Mouse (Mus musculus): Measurements from ENCODE around the gene Dlgap3. TPM values are rescaled to one million over a fixed set of nuclear protein-coding genes. Genes with fewer than 3 reads are reported as not detected.

Dlgap3 gene
- total RNA-seq, 2 experiments from 2014 or later: 0.65 to 0.98 TPM

DNA sequence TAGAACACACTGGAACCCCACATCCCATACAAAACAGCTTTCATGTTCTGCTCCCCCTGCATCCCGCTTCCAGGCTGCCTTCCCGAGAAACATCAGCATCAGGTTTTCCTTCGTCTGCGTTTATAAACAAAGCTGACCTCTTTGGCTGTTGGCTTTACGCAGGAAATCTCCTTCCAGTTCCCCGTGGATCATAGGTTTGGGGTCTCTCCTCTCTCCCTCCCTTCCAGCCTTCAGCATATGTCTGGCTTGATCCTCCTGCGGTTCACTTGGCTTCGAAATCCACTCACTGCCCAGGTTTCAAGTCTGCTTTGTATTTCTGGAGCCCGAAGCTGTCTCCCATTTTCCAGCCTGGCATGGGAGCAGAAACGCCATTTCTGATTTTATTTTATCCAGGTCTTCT lies 54.3 kb downstream of the Dlgap3 start:
- no peak for DNase-seq

GRCm38 (mm10) chr4:127223755-127224154 lies 54.8 kb downstream of the Dlgap3 start:
- no peak for DNase-seq

- no peak for DNase-seq
Measured at GRCm38 (mm10) chr4:127224444-127225100, 55.6 kb downstream of the Dlgap3 start.

DNA sequence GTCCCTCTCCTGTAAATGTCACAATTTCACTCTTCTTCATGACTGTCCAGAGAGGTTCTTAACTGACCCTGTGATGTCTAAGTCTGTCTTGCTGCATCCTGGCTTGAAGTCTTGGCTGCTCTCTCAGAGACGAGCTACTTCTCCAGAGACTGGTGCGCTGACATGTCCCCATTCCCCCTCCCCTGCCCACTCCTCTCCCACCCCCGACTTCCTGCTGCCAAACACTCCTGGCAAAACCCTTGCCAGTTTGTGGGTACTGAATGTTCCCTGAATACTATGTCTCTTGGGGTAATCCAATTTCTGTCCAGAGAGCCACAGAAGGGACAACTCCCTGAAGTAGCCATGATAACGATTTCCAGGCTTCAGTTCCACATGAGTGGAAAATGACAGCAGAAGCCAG lies 57.1 kb downstream of the Dlgap3 start:
- no peak for DNase-seq

- DNase-seq: no peak
Measured at GRCm38 (mm10) chr4:127227051-127227673, 58.2 kb downstream of the Dlgap3 start.

GRCm38 (mm10) chr4:127232028-127232427 lies 63.0 kb downstream of the Dlgap3 start:
- no peak for DNase-seq

GRCm38 (mm10) chr4:127232551-127232950 lies 63.5 kb downstream of the Dlgap3 start:
- DNase-seq: no peak

GRCm38 (mm10) chr4:127233416-127234125 lies 64.6 kb downstream of the Dlgap3 start:
- DNase-seq: no peak

- DNase-seq: peak; percentile 92
Measured at GRCm38 (mm10) chr4:127235742-127236487, 66.9 kb downstream of the Dlgap3 start.

DNA sequence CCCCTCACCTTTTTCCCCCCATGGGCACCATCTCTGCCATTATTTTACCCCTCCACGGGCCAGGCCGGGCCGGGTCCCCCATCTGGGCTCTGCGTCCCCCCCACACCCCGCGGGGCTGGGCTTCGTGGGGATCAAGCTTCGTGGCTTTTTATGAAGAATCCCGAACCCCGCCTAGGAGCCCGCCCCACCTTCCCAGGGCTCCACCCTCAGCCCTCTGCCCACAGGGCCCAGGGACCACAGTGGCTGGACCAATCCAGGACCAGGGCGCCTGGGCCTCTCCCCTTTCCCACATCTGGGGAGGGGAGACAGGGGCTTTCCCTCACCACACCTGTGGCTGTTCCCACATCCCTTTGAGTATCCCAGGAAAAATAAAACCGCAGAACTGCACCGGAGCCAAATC lies 67.6 kb downstream of the Dlgap3 start:
- no peak for DNase-seq

DNA sequence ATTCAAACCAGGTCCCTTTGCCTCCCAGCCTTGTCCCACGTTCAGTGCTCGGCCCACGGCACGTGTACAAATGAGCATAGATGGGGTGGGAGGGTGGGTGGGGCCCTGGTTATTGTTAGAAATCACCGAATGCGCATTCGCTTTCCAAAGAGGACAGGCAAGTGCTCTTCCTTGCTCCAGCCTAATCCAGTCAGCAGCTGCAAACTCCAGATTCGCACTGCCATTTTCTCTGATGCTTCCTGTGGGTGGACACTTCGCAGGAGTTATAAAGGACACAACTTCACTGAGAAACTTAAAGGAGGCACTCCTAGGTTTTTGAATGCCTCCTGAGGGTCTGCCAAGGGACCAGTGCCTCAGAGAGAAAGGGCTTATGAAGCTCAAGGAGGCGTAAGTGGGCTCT lies 68.3 kb downstream of the Dlgap3 start:
- DNase-seq: no peak

- no peak for DNase-seq
Measured at GRCm38 (mm10) chr4:127242696-127243095, 73.7 kb downstream of the Dlgap3 start.

DNA sequence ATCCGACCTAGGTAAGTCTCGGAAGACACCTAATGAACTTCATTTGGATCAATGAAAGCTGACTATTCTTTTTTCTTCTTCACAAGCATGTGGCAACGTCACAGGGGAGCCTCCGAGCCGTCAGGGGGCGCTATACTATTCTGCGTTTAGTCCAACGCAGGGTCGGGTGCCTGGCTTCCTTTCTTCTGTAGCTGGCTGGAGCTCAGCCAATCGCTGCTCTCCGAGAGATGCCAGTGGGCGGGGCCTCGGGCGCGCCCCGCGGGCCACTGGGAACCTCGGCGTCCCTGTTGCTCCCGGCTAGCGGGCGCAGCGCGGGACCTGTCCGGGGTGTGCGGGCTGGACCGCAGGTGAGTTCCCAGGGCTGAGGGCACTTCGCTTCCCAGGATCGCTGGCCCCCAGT lies 74.5 kb downstream of the Dlgap3 start, which contains the start of gene Smim12:
TSS of gene Smim12 (plus strand) at position 233 of the 400 bp plus-strand sequence.
- peak; percentile 100 for DNase-seq

- no peak for DNase-seq
Measured at GRCm38 (mm10) chr4:127243953-127244352, 74.9 kb downstream of the Dlgap3 start.

DNA sequence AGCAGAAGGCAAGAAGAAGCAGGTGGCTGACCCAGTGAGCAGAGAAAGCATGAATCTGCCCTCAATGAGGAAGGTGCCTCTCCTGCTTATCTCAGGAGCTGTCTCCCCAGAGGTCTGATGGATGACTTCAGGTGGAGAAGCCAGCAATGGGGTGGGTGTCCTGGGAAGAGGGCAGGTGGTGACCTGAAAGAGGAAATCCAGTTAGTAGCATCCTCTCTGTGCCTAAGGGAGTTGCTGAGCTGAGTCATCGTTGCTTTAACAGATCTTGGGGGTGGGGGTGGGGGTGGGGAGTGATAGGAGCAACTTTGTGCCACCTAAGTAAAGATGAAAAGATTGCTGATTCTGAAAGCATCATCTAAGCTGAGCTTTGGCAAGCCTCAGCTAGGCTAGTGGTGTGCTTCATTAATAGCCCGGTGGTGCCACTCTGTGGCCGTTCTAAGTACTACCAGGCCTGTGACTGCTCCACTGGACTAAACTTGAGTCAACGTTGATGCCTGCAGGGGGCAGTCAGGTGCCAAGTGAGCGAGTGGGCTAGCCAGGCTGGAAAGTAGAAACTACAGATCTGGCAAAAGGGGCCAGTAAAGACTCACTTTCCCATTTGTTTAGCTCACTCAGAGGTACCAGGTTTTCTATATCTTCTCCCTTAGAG lies 80.8 kb downstream of the Dlgap3 start:
- DNase-seq: peak; percentile 98

DNA sequence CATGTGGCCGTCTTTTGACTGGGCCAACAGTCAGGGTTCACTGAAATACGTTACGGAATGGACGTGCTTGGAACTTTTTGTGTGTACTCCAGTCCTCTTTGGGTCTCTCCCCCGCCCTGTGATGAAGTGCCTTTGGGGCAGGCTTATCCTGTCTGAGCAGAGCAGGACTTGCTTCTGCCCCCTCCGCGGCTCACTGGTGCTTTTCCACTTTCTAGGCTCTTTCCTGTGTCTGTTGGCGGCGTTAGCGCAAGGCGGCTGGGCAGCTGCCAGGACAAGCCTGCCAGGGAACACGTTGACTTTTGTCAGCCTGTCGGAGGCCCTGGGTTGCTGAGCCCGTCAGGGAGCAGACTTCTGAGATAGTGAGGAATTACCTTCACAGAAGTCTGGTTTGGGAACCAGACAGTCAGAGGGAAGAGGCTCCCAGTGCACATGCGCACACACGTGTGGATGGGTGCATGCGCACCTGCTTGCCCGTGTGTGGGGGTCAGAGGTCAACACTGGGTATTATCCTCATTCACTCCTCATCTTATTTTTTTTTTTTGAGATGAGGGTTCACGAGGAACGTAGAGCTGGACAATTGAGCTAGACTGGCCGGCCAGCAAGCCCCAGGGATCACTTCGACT lies 83.1 kb downstream of the Dlgap3 start:
- peak; percentile 83 for DNase-seq

DNA sequence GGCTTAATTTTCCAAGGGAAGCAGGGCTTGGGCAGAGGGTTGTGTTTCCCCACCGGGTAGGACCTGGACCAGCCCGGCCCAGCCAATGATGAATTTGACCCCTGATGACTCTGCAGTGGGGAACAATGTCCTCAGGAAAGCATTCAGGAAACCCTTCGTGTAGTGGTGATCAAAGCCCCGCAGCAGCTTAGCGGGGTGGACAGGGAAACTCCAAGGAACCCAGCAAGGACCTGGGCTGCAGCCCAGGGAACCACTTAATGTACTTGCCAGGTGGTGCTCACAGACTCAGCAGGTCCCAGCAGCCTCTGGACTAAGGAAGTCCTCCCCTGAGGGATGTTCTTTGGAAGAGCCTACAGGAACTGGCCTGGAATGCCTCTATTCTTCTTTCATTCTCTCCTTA lies 87.7 kb downstream of the Dlgap3 start:
- peak; percentile 47 for DNase-seq

DNA sequence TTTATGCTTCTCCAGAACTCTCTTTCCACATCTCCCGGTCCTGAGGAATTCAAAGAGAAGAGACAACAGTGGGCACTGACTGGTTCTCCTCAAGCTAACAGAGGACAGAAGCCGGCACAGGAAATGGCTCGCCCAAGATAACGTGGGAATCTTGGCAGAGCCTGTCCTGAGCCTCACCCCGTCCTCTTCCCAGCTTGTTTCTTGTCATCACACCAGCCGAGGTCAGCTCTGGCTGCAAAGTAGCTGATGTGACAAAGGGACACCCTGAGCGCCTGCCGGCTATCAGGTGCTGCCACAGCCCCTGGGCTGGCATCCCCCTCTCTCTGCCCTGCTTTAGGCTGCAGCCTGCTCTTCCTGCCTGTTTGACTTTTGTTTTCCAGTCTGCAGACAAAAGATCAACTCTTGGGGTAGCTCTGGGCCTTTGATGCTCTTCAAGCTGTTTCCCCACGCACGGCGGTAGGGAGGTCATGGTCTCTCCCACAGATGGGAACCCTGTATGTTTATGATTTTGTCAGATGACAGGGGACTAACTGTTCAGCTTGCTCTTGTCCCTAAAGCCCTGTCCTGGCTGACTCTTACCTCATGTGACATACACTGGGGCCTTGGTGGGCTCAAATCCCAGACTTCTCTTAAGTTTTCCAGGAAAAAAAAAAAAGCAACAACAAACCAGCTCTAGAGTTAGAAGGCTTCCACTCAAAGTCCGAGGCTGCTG lies 89.3 kb downstream of the Dlgap3 start:
- peak; percentile 50 for DNase-seq

- no peak for DNase-seq
Measured at GRCm38 (mm10) chr4:127261601-127262000, 92.6 kb downstream of the Dlgap3 start.

GRCm38 (mm10) chr4:127263438-127264182 lies 94.6 kb downstream of the Dlgap3 start:
- peak; percentile 48 for DNase-seq

DNA sequence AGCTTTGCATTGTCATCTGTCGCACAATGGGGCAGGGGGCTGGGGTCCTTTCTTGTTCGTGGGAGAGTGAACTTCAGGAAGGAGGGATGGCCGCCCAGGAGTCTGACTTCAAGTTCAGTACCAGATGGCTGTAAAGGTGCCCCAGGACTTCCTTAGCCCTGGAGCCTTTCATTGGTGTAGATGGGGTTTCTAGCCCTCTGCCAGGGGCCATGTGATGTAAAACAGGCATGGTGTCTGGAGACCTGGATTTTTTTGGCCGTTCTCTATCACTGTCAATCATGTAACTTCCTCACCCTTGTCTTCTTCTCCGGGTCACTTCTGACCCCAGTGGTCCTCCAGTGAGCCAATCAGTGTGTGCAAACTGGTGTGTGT lies 95.2 kb downstream of the Dlgap3 start:
- no peak for DNase-seq

Measured in heart, postnatal 4 days (tissue).